Mouse (Mus musculus) CD8-positive naive resting alpha-beta T cell, adult 57 days (primary cell): ENCODE data around the gene Rplp2. TPM values are rescaled to one million over a fixed set of nuclear protein-coding genes. Genes with fewer than 3 reads are reported as not detected.

ENCODE experiments used
- total RNA-seq: library from RNA; stranded (reverse); gene quantifications from one replicate; pipeline ENCODE4 v1.2.4, GENCODE M21; 2023

The Rplp2 gene
- 3,653 TPM for total RNA-seq

GRCm38 (mm10) chr7:141447110-141447991 lies at the start of gene Rplp2:
Rplp2 (plus strand) TSS chr7:141447370.

DNA sequence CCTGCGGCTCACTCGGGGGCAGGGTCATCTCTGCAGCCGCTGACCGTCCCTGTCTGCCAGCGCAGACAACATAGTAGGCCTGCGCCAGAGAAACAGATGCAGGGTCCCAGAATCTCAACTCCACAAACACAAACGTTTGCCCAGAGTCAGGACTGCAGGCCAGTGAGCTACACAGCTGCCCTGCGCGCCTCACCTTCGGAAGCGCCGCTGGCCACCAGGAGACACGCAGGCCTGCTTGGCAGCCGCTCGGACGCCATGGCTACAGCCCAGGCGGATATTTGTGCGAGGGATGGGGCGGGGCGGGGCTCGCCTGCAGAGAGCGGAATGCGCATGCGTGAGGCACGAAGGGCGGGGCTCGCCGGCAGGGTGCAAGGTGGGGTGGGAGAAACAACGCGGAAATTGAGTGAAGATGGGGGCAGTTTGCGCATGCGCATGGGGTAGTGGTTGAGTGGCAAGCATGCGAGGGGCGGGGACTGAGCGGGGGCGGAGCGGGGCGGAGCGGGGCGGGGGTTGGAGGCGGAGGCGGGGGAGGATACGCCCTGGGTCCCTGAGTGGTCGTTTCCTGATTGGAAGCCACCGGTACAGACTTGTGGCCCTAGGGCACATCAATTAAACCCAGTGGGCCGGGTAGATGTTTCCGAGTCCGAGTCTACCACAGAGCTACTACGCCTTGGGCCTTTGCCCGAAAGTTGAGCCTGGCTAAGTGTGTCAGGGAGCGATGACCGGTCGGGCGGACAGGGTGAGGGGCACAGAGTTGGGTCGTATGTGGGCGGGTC lies 33.2 kb upstream of the Rplp2 start, which contains the start of gene Gatd1:
TSS of gene Gatd1 (minus strand) at position 328 of the 776 bp plus-strand sequence.

GRCm38 (mm10) chr7:141429310-141429709 lies 17.9 kb upstream of the Rplp2 start, which contains the start of gene Cend1:
Cend1 (minus strand) TSS chr7:141429491.

DNA sequence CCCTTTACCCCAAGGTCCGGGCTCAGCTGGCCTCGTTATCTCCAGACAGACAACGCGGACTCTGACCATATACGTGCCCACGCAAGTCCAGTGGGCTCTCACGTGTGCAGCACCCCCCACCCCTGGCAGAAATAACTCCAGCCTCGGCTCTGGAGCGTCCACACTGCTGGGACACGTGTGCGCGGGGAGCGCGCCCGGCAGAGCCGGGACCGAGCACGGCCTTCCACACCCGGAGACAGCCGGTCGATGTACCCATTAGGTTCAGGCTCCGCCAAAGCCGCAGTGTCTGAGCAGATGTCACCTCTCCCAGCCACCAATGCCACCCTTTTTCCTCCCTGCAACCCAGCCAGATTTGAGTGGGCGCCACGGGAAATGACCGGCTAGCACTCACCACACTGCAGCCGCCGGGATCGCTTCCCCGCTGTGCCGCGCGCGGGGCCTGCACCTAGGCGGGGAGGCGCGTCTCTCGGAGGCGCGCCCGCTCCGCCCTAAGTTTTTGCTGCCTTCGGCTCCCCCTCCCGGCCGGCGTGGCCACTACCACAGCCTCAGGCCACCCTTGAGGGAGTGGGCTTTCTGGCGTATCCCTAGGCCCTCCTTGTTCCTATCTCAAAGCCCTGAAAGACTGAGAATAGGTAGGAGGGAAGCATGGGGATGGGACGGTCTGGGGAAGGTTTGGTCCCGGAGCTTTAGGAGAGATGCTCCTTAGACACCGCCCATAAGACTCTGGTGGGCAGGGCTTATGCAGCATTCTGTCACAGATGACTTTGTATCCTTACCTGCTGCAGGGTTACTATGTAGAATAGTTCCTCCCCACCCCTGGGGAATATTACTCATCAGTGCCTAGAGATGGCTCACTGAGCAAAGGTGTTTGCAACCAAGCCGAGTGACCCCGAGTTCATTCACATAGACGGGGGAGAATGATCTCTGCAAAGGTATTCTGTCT lies 9.7 kb upstream of the Rplp2 start, which contains the start of gene Slc25a22:
TSS of gene Slc25a22 (minus strand) at position 715 of the 943 bp plus-strand sequence.

GRCm38 (mm10) chr7:141443828-141444237 lies 3.3 kb upstream of the Rplp2 start, which contains the start of gene Pidd1:
Pidd1 (minus strand) TSS chr7:141444025.

GRCm38 (mm10) chr7:141454967-141455551 lies 7.9 kb downstream of the Rplp2 start, which contains the start of gene Pnpla2:
Pnpla2 (plus strand) TSS chr7:141455198.

GRCm38 (mm10) chr7:141460391-141461113 lies 13.4 kb downstream of the Rplp2 start, which contains the start of gene Cracr2b:
Cracr2b (plus strand) TSS chr7:141461094.

GRCm38 (mm10) chr7:141467230-141468030 lies 20.3 kb downstream of the Rplp2 start, which contains the start of gene Cd151:
Cd151 (plus strand) TSS chr7:141467392.

GRCm38 (mm10) chr7:141475011-141475804 lies 28.0 kb downstream of the Rplp2 start, which contains the start of the genes Polr2l and Tspan4:
Polr2l (minus strand) TSS chr7:141475132.
Tspan4 (plus strand) TSS chr7:141475240.

Other genes with a start within 250 kb of the Rplp2 start
- 2.5 TPM for gene Lmntd2, start 233.3 kb upstream of the Rplp2 start, total RNA-seq
- gene Rassf7, start 231.5 kb upstream of the Rplp2 start, total RNA-seq, result 8.1 TPM
- gene Phrf1, start 218.6 kb upstream of the Rplp2 start, total RNA-seq, result 157 TPM
- gene Irf7, start 180.9 kb upstream of the Rplp2 start, total RNA-seq, result 57.4 TPM
- gene Cdhr5, start 170.6 kb upstream of the Rplp2 start, total RNA-seq, result not detected
- not detected for gene Sct, start 168.2 kb upstream of the Rplp2 start, total RNA-seq
- gene Drd4, start 155.4 kb upstream of the Rplp2 start, total RNA-seq, result not detected
- gene Deaf1, start 119.7 kb upstream of the Rplp2 start, total RNA-seq, result 58.1 TPM
- gene Tmem80, start 119.6 kb upstream of the Rplp2 start, total RNA-seq, result 20.9 TPM
- gene Eps8l2, start 108.5 kb upstream of the Rplp2 start, total RNA-seq, result not detected
- gene Taldo1, start 55.2 kb upstream of the Rplp2 start, total RNA-seq, result 97.8 TPM
- 31.1 TPM for gene Gatd1, start 33.2 kb upstream of the Rplp2 start, total RNA-seq
- gene Cend1, start 17.9 kb upstream of the Rplp2 start, total RNA-seq, result not detected
- 67.0 TPM for gene Slc25a22, start 9.5 kb upstream of the Rplp2 start, total RNA-seq
- gene Pidd1, start 3.3 kb upstream of the Rplp2 start, total RNA-seq, result 5.7 TPM
- gene Pnpla2, start 7.8 kb downstream of the Rplp2 start, total RNA-seq, result 53.0 TPM
- 1.0 TPM for gene Cracr2b, start 13.7 kb downstream of the Rplp2 start, total RNA-seq
- gene Cd151, start 20.0 kb downstream of the Rplp2 start, total RNA-seq, result 6.8 TPM
- 16.4 TPM for gene Polr2l, start 27.8 kb downstream of the Rplp2 start, total RNA-seq
- gene Tspan4, start 27.9 kb downstream of the Rplp2 start, total RNA-seq, result 0.95 TPM
- gene Chid1, start 92.5 kb downstream of the Rplp2 start, total RNA-seq, result 23.3 TPM
- gene Ap2a2, start 114.8 kb downstream of the Rplp2 start, total RNA-seq, result 41.1 TPM
- gene Muc6, start 207.9 kb downstream of the Rplp2 start, total RNA-seq, result not detected
- gene Muc2, start 243.0 kb downstream of the Rplp2 start, total RNA-seq, result 1.0 TPM